Comparison of ENCODE assay signal across 10 mouse cellular contexts in the genomic region with DNA sequence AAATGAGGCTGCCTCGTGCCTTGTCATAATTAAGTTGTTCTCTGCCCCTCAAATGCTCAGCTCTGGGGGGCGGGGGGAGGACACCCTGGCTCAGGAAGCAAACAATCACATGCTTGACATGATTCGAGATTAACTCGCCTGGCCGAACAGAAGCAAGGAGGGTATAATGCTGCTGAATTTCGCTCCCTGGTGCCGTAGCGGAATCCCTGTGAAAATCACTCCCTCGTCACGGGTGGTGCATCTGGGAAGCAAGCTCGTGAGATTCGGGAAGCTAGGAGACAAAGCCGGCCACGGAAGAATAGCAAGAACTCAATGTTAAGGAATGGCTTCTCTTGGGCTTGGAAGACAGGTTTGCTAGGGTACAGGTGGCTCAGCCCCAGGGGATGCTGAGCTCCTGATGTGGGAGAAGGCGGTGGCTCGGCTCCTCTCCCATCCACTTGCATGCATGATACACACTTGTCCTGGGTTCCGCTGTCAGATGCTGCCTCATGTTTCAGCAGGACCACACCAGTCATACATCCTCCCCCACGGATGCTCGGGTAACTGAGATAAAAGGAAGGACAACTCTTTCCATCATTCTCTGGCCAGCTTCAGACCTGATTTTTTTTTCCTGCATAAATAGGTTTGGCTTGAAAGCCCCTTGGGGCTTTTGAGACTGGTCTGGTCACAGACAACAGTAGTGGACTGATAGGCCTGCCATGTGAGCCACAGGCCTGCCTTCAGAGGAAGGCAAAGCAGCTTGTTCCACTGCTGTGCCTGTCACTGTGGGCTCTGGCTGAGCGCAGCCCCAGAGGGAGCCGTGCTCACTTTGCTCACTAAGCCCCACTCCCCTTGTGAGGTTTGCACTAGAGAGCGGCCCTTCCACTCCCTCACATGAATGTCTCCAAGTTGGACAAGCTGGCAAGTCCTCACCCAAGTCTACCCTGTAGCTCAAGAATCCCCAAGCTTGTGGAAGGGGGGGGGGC.
DNase-seq lines count a peak whose midpoint lies in the region; ATAC-seq and TF ChIP-seq lines count a peak whose summit lies in the region.
"Had no signal": no experiment of that assay in that cellular context is flagged by ENCODE, and none has a peak within 500 bp of the region (broad histone marks: within the 10 kb centered on the region; RNA-seq: fewer than 3 reads in every experiment).

No protein-coding gene starts in this region.

- H3K27me3 ChIP-seq in E14TG2a.4 (ENCODE audit: insufficient read depth, low read length), result peaks cover 17% of the 10 kb centered on the region
- peaks cover 5% of the 10 kb centered on the region; the same call in 1 of the 2 replicates for H3K27me3 ChIP-seq in forebrain, embryonic 10.5 days (ENCODE audit: poor library complexity, severe bottlenecking)
- H3K27me3 ChIP-seq in midbrain, embryonic 11.5 days (ENCODE audit: control insufficient read depth, insufficient read depth, low read length), result no peaks in the 10 kb centered on the region; the same call in 1 of the 2 replicates
- H3K27me3 ChIP-seq: liver, embryonic 13.5 days had no signal

- peaks cover 31% of the 10 kb centered on the region for H3K4me1 ChIP-seq in E14TG2a.4 (replicated peaks; ENCODE audit: low read depth, low read length)
- peaks cover 39% of the 10 kb centered on the region for H3K4me1 ChIP-seq in forebrain, embryonic 10.5 days
- peaks cover 7% of the 10 kb centered on the region for H3K4me1 ChIP-seq in midbrain, embryonic 11.5 days (ENCODE audit: control insufficient read depth, insufficient read depth, low read length)

- H3K9ac ChIP-seq in midbrain, embryonic 11.5 days (ENCODE audit: low read length), result no peak overlapping the region
- H3K9ac ChIP-seq: liver, embryonic 13.5 days had no signal

- peak overlapping the region; percentile 27; the same call in 1 of the 2 replicates for H3K27ac ChIP-seq in forebrain, embryonic 10.5 days
- no peak overlapping the region for H3K27ac ChIP-seq in midbrain, embryonic 11.5 days (ENCODE audit: low read depth, low read length)
- H3K27ac ChIP-seq: heart, adult 2 months; liver, embryonic 13.5 days had no signal

- TF ChIP-seq CTCF in E14TG2a.4 (conservative IDR thresholded peaks at IDR 0.05; ENCODE audit: low read length), result no peak

- ATAC-seq in midbrain, embryonic 11.5 days (ENCODE audit: low FRiP score), result peak; percentile 23; the same call in 1 of the 2 replicates

- 37% methylated on average over 22 of the region's 22 CpGs for whole genome bisulfite sequencing in forebrain, embryonic 10.5 days
- 30% methylated on average over 22 of the region's 22 CpGs for WGBS in midbrain, embryonic 11.5 days

- no peaks in the 10 kb centered on the region for H3K9me3 ChIP-seq in E14TG2a.4 (ENCODE audit: low read length)
- H3K9me3 ChIP-seq in forebrain, embryonic 10.5 days, result no peaks in the 10 kb centered on the region
- H3K9me3 ChIP-seq in midbrain, embryonic 11.5 days (ENCODE audit: control insufficient read depth, low read length), result no peaks in the 10 kb centered on the region
- H3K9me3 ChIP-seq: liver, embryonic 13.5 days had no signal

- peak overlapping the region; percentile 22; the same call in 1 of the 2 replicates for H3K4me2 ChIP-seq in midbrain, embryonic 11.5 days
- H3K4me2 ChIP-seq: liver, embryonic 13.5 days had no signal

- 0 out of 2 replicates have a peak overlapping the region, but pooled peaks have one; percentile 13 for H3K4me3 ChIP-seq in E14TG2a.4 (replicated peaks; ENCODE audit: low read length)
- H3K4me3 ChIP-seq in forebrain, embryonic 10.5 days, result no peak overlapping the region
- H3K4me3 ChIP-seq in midbrain, embryonic 11.5 days (ENCODE audit: low read depth, low read length), result no peak overlapping the region
- H3K4me3 ChIP-seq: heart, adult 2 months; liver, embryonic 13.5 days had no signal

- H3K36me3 ChIP-seq in E14TG2a.4 (ENCODE audit: insufficient read depth, low read length), result no peaks in the 10 kb centered on the region
- H3K36me3 ChIP-seq in forebrain, embryonic 10.5 days (replicated peaks), result no peaks in the 10 kb centered on the region
- no peaks in the 10 kb centered on the region for H3K36me3 ChIP-seq in midbrain, embryonic 11.5 days (ENCODE audit: control insufficient read depth, insufficient read depth, low read length)
- H3K36me3 ChIP-seq: liver, embryonic 13.5 days had no signal

- peak; percentile 3 for DNase-seq in heart, postnatal 4 days
- no peak for DNase-seq in heart, adult 9 months (ENCODE audit: low spot score in 2 of 2)
- peak; percentile 14 for DNase-seq in forebrain, embryonic 10.5 days (ENCODE audit: extremely low spot score, low spot score)
- DNase-seq in midbrain, embryonic 11.5 days (ENCODE audit: low spot score, missing footprints), result peak; percentile 88
- DNase-seq in T-cell, adult 2 months (ENCODE audit: low spot score), result no peak
- DNase-seq in right cerebral cortex, postnatal 25 days, result no peak
- DNase-seq in ovary, postnatal 36 days (ENCODE audit: low spot score), result no peak
- DNase-seq: heart, adult 2 months; liver, embryonic 13.5 days had no signal

Comparison
In these comparisons a context has a peak if more than half of its experiments do, and no peak if none do; other contexts are left out.
1. DNase-seq: peak in heart, postnatal 4 days (single experiment), forebrain, embryonic 10.5 days (single experiment) and midbrain, embryonic 11.5 days (single experiment); none in heart, adult 9 months (0 of 2), T-cell, adult 2 months (single experiment), right cerebral cortex, postnatal 25 days (single experiment) and ovary, postnatal 36 days (single experiment).